Mouse (Mus musculus) lung, adult 2 months (tissue): ENCODE data around the gene Nfic.

Experiments used
- CTCF ChIP-seq: fragments of 200-500 bp; IDR thresholded peaks from 2 replicates; pipeline ENCODE4 v1.5.1; 2011; ENCODE audit warnings: mild to moderate bottlenecking, low read length, control low read depth; ENCODE audit not compliant: insufficient read depth
- POLR2A ChIP-seq: fragments of 200-500 bp; IDR thresholded peaks from 2 replicates; pipeline ENCODE4 v1.6.1; 2011; ENCODE audit warnings: low read depth, mild to moderate bottlenecking, control low read depth, low read length, borderline replicate concordance; ENCODE audit errors: extremely low read depth

DNA sequence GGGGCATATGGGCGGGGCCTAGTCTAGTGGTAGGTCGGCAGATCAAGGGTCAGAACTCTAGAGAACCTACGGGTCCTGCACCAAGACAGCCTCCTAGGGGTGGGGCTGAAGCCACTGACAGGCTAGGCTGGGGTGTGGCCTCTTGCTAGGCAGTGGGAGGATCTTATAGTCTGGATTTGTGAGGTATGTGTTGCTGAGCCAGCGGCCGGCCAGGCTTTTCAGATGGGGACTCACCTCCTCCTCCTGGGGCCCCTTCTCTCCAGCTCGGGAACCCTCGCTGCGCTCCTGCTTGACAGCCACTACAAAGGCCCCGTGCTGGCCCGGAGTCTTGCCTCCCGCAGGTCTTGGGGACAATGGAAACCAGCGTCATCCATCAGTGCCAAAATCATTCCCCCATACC, 106.3 kb downstream of the Nfic start:
- no peak for TF ChIP-seq CTCF
- TF ChIP-seq POLR2A: no peak
